Mouse (Mus musculus): Measurements from ENCODE around the gene 4933415A04Rik. TPM values are rescaled to one million over a fixed set of nuclear protein-coding genes. Genes with fewer than 3 reads are reported as not detected.
A peak's percentile ranks its signal among the peaks of the same experiment; 100 is the strongest.

Gene 4933415A04Rik
- polyA plus RNA-seq (2015; fragmentation: Nextera tagmentation; extraction: Ambion mirVana) = 4.7 and 5.2 TPM in 2 replicates

GRCm38 (mm10) chr11:43586324-43587090, at the start of gene 4933415A04Rik:
TSS of gene 4933415A04Rik (plus strand) at chr11:43587040.
- peaks cover 60% of the 10 kb centered on the region for H3K36me3 ChIP-seq

DNA sequence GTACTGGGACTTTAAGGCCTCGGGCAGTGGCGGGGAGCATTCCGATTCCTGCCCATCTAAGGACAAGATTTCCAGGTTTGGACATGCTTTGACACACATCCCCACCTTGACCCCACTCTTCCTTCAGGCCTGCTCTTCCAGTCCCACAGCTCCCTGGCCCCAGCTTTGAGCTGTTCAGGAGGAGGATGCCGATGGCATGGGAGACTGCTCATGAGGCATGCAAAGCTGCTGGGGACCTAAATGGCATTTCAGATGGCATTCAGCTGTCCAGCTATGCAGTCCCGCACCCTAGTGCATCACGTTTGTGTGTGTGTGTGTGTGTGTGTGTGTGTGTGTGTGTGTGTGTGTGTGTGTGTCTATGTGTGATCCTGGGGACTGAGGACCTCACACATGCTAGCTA, 49.8 kb upstream of the 4933415A04Rik start:
- no peak for ATAC-seq (ENCODE audit: low FRiP score, low read depth)
- H3K27me3 ChIP-seq = no peaks in the 10 kb centered on the region
- no peak overlapping the region for H3K4me2 ChIP-seq (replicated peaks)
- peaks cover 64% of the 10 kb centered on the region for H3K36me3 ChIP-seq
- H3K4me3 ChIP-seq = no peak overlapping the region
- peaks cover 11% of the 10 kb centered on the region for H3K4me1 ChIP-seq
- H3K27ac ChIP-seq = no peak overlapping the region
- H3K9ac ChIP-seq = no peak overlapping the region
- 87% methylated on average over 6 of the region's 6 CpGs for WGBS
- H3K9me3 ChIP-seq = no peaks in the 10 kb centered on the region

More at GRCm38 (mm10) chr11:43586324-43587090, at the start of gene 4933415A04Rik:
- no peak for ATAC-seq (ENCODE audit: low FRiP score, low read depth)
- no peak within 1 kb of the TSS for H3K9ac ChIP-seq
- no peaks in the 10 kb centered on the region for H3K4me1 ChIP-seq
- H3K4me3 ChIP-seq = no peak within 1 kb of the TSS
- H3K4me2 ChIP-seq (replicated peaks) = no peak within 1 kb of the TSS
- H3K27me3 ChIP-seq = no peaks in the 10 kb centered on the region
- WGBS = 79% methylated on average over 7 of the region's 7 CpGs
- H3K9me3 ChIP-seq = no peaks in the 10 kb centered on the region
- H3K27ac ChIP-seq = no peak within 1 kb of the TSS

DNA sequence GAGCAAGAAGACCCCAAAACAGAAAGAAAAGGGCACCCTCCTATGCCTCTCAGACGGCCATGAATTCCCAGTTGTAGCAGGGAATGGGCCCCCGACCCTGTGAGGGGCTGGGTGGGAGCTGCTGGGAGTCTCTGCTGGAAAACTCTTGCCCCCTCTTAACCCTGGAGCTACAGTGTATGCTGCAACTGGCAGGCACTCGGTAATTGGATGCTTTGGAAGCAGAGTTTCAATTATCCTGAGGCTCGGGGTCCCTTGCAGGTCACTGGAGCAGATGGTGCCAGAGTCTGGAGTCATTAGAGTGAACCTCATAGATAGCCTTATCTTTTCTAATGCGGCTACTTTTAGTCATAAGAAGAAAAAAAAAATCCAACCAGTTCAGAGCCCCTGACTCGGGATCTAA, 47.0 kb upstream of the 4933415A04Rik start:
- WGBS = 17% methylated on average over 6 of the region's 6 CpGs
- Histone ChIP-seq H3K4me3 (no peak overlapping the region), H3K27me3 (no peaks in the 10 kb centered on the region), H3K4me1 (peaks cover 11% of the 10 kb centered on the region), H3K9me3 (no peaks in the 10 kb centered on the region), H3K4me2 (replicated peaks) (no peak overlapping the region), H3K9ac (no peak overlapping the region), H3K36me3 (peaks cover 47% of the 10 kb centered on the region), H3K27ac (no peak overlapping the region)
- peak; percentile 43; the same call in 1 of the 2 replicates for ATAC-seq (ENCODE audit: low FRiP score, low read depth)

GRCm38 (mm10) chr11:43543711-43544466, 43.0 kb upstream of the 4933415A04Rik start:
- Histone ChIP-seq H3K36me3 (peaks cover 19% of the 10 kb centered on the region), H3K27ac (no peak overlapping the region), H3K9me3 (no peaks in the 10 kb centered on the region), H3K4me2 (replicated peaks) (no peak overlapping the region), H3K27me3 (no peaks in the 10 kb centered on the region), H3K4me3 (no peak overlapping the region), H3K4me1 (peaks cover 22% of the 10 kb centered on the region), H3K9ac (no peak overlapping the region)
- 90% methylated on average over 15 of the region's 15 CpGs for WGBS
- ATAC-seq (ENCODE audit: low FRiP score, low read depth) = no peak

- H3K27me3 ChIP-seq = no peaks in the 10 kb centered on the region
- H3K27ac ChIP-seq = no peak overlapping the region
- peaks cover 13% of the 10 kb centered on the region for H3K36me3 ChIP-seq
- H3K4me3 ChIP-seq = no peak overlapping the region
- no peaks in the 10 kb centered on the region for H3K9me3 ChIP-seq
- H3K4me1 ChIP-seq = peaks cover 20% of the 10 kb centered on the region
- H3K4me2 ChIP-seq (replicated peaks) = no peak overlapping the region
- no peak for ATAC-seq (ENCODE audit: low FRiP score, low read depth)
- WGBS = 86% methylated on average over 7 of the region's 7 CpGs
- no peak overlapping the region for H3K9ac ChIP-seq
Measured at GRCm38 (mm10) chr11:43544819-43545218, 42.0 kb upstream of the 4933415A04Rik start.

- Histone ChIP-seq H3K27me3 (no peaks in the 10 kb centered on the region), H3K27ac (no peak overlapping the region), H3K4me3 (no peak overlapping the region), H3K4me1 (peaks cover 20% of the 10 kb centered on the region), H3K9me3 (no peaks in the 10 kb centered on the region), H3K36me3 (peaks cover 10% of the 10 kb centered on the region), H3K9ac (no peak overlapping the region), H3K4me2 (replicated peaks) (no peak overlapping the region)
- ATAC-seq (ENCODE audit: low FRiP score, low read depth) = no peak
- 60% methylated on average over 16 of the region's 16 CpGs for WGBS
Measured at GRCm38 (mm10) chr11:43545873-43546475, 40.9 kb upstream of the 4933415A04Rik start.

GRCm38 (mm10) chr11:43546678-43547077, 40.2 kb upstream of the 4933415A04Rik start:
- H3K9me3 ChIP-seq = no peaks in the 10 kb centered on the region
- ATAC-seq (ENCODE audit: low FRiP score, low read depth) = no peak
- H3K4me1 ChIP-seq = peaks cover 20% of the 10 kb centered on the region
- WGBS = 74% methylated on average over 4 of the region's 4 CpGs
- H3K36me3 ChIP-seq = peaks cover 10% of the 10 kb centered on the region
- no peak overlapping the region for H3K9ac ChIP-seq
- H3K27ac ChIP-seq = no peak overlapping the region
- no peaks in the 10 kb centered on the region for H3K27me3 ChIP-seq
- H3K4me3 ChIP-seq = no peak overlapping the region
- H3K4me2 ChIP-seq (replicated peaks) = no peak overlapping the region

DNA sequence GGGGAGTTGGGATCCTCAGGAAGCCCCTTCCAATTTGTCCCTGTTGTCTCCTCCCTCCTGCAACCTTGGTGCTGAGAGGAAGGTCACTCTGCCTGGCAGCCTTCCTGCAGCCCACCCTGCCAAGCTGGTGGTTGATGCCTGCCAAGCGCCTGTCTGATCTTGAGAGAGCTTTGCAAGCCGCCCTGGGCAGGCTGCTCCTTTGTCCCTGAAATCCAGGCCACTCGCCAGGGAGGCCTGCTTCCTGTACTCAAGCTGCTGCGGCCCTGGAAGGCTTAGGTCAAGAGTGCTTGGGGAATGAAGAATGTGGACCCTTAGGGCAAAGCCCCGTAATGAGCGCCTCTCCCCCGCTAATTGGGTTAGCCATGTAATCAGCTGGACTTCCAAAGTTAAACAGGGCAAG, 38.7 kb upstream of the 4933415A04Rik start:
- Histone ChIP-seq H3K9me3 (no peaks in the 10 kb centered on the region), H3K27me3 (no peaks in the 10 kb centered on the region), H3K27ac (peak overlapping the region; percentile 34; the same call in 1 of the 2 replicates), H3K4me3 (no peak overlapping the region), H3K9ac (0 out of 2 replicates have a peak overlapping the region, but pooled peaks have one; percentile 4), H3K4me2 (replicated peaks) (no peak overlapping the region), H3K4me1 (peaks cover 20% of the 10 kb centered on the region), H3K36me3 (peaks cover 7% of the 10 kb centered on the region)
- no peak for ATAC-seq (ENCODE audit: low FRiP score, low read depth)
- WGBS = 20% methylated on average over 7 of the region's 7 CpGs

DNA sequence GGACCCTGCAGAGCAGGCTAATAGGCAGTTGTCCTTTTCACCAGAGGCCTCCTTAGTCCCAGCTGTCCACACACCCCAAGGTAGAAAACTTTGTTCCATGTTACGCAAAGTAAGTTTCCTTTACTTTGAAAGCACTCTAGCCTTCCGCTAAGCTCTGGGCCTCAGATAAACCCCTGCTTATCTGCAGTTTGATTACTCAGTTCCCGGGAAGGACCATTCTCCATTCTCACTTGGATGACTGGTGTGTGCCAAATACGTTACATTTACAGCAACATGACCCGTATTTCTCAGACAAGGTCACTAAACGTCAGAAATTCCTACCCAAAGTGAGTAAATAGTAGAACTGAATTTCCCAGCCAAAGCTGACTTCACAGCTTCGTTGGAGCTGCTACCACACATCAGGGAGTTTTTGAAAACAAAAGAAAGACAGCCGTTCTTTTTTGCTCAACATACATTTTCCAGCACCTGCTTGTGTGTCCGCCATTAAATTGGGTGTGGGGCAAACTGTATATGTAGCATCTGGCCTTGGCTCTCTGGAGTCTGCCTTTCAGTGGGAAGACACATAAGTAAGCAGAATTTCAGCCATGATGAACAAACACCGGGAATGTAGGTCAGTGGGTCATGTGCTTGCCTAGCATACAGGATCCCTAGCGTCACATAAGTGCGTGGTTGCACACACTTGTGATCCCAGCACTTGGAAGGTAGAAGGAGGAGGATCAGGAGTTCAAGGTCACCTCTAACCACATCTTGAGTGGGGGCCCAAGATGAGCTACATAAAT, 38.0 kb upstream of the 4933415A04Rik start:
- Histone ChIP-seq H3K9me3 (no peaks in the 10 kb centered on the region), H3K27me3 (no peaks in the 10 kb centered on the region), H3K27ac (peak overlapping the region; percentile 34; the same call in 1 of the 2 replicates), H3K36me3 (peaks cover 5% of the 10 kb centered on the region), H3K4me2 (replicated peaks) (no peak overlapping the region), H3K4me1 (peaks cover 20% of the 10 kb centered on the region), H3K9ac (no peak overlapping the region), H3K4me3 (no peak overlapping the region)
- WGBS = 69% methylated on average over 12 of the region's 12 CpGs
- ATAC-seq (ENCODE audit: low FRiP score, low read depth) = no peak

GRCm38 (mm10) chr11:43549701-43550100, 37.1 kb upstream of the 4933415A04Rik start:
- WGBS = 51% methylated on average over 11 of the region's 11 CpGs
- H3K4me1 ChIP-seq = peaks cover 20% of the 10 kb centered on the region

DNA sequence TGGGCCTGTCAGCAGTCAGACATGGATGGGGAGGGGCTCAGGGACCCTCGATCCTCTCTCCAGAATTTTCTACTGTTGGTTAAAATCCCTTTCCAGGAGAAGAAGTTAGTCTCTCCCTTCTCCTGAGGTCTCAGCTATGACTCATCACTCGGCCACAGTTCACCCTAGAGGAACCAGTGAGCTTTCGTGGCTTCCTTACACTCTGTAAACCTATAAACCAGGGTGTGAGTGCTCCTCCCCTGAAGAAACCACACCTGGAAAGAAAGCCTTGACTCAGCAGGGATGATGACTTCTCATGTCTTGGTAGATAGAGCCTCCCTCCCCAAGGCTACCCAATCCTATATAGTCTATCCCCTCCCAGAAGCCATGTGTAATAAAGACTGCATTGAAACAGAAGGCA, 35.1 kb upstream of the 4933415A04Rik start:
- H3K9me3 ChIP-seq = no peaks in the 10 kb centered on the region
- H3K4me2 ChIP-seq (replicated peaks) = no peak overlapping the region
- H3K4me3 ChIP-seq = no peak overlapping the region
- peaks cover 12% of the 10 kb centered on the region for H3K36me3 ChIP-seq
- 74% methylated on average over 3 of the region's 3 CpGs for WGBS
- no peak overlapping the region for H3K9ac ChIP-seq
- no peak for ATAC-seq (ENCODE audit: low FRiP score, low read depth)
- no peak overlapping the region for H3K27ac ChIP-seq
- H3K27me3 ChIP-seq = no peaks in the 10 kb centered on the region
- H3K4me1 ChIP-seq = peaks cover 20% of the 10 kb centered on the region

More at GRCm38 (mm10) chr11:43549701-43550100, 37.1 kb upstream of the 4933415A04Rik start:
- Histone ChIP-seq H3K27ac (no peak overlapping the region), H3K27me3 (no peaks in the 10 kb centered on the region), H3K9ac (no peak overlapping the region), H3K4me3 (no peak overlapping the region), H3K4me2 (replicated peaks) (no peak overlapping the region), H3K36me3 (peaks cover 7% of the 10 kb centered on the region), H3K9me3 (no peaks in the 10 kb centered on the region)
- ATAC-seq (ENCODE audit: low FRiP score, low read depth) = no peak

All from limb, embryonic 13.5 days (tissue).